Mouse (Mus musculus) liver, postnatal 0 days (tissue): ENCODE measurements around the gene Adamts17. TPM values are rescaled to one million over a fixed set of nuclear protein-coding genes. Genes with fewer than 3 reads are reported as not detected.

Experiments
- ATAC-seq: fragments of 200-750 bp; cut with Nextera tagmentation; 2 replicates; pipeline ENCODE4 v1.8.0; 2017; ENCODE audit warnings: mild to moderate bottlenecking, moderate library complexity
- DNase-seq: peaks from one replicate; pipeline ENCODE4 v3.0.0-alpha.2; 2016
- H3K27ac ChIP-seq: fragments of 300-500 bp; sonication (generic); 2 replicates; pipeline ENCODE4 v1.5.1; 2014; ENCODE audit warnings: antibody characterized with exemption, moderate library complexity, mild to moderate bottlenecking, low read depth
- H3K27me3 ChIP-seq: fragments of 300-500 bp; sonication (generic); 2 replicates; pipeline ENCODE4 v1.6.1; 2014; ENCODE audit warnings: low read length, control low read depth, mixed read lengths; ENCODE audit not compliant: insufficient read depth
- H3K36me3 ChIP-seq: fragments of 300-500 bp; sonication (generic); replicated peaks from 2 replicates; pipeline ENCODE4 v1.6.1; 2014; ENCODE audit warnings: mild to moderate bottlenecking, control low read depth, low read length, moderate library complexity, mixed read lengths; ENCODE audit not compliant: insufficient read depth
- H3K4me1 ChIP-seq: fragments of 300-500 bp; sonication (generic); 2 replicates; pipeline ENCODE4 v1.6.1; 2014; ENCODE audit warnings: antibody characterized with exemption, mild to moderate bottlenecking, control low read depth; ENCODE audit not compliant: insufficient read depth
- H3K4me2 ChIP-seq: fragments of 300-500 bp; sonication (generic); 2 replicates; pipeline ENCODE4 v1.6.1; 2014; ENCODE audit warnings: low read depth, mild to moderate bottlenecking, low read length, moderate library complexity, mixed read lengths
- H3K4me3 ChIP-seq: fragments of 300-500 bp; sonication (generic); 2 replicates; pipeline ENCODE4 v1.5.1; 2014; ENCODE audit warnings: low read depth, low read length
- H3K9ac ChIP-seq: fragments of 300-500 bp; sonication (generic); replicated peaks from 2 replicates; pipeline ENCODE4 v1.6.1; 2014; ENCODE audit warnings: mild to moderate bottlenecking, moderate library complexity
- H3K9me3 ChIP-seq: fragments of 300-500 bp; sonication (generic); 2 replicates; pipeline ENCODE4 v1.6.1; 2016; ENCODE audit warnings: mild to moderate bottlenecking, control low read depth, low read length, mixed read lengths
- CTCF ChIP-seq: sonication (generic); IDR thresholded peaks from 2 replicates; pipeline ENCODE4 v1.5.1; 2016; ENCODE audit warnings: antibody characterized with exemption, low read depth
- EP300 ChIP-seq: IDR thresholded peaks from 2 replicates; pipeline ENCODE4 v1.6.1; 2016; ENCODE audit warnings: antibody characterized with exemption, low read depth, mild to moderate bottlenecking
- WGBS: fragments of 180-500 bp; shearing (Covaris S2); extraction: QIAGEN DNeasy Blood & Tissue Kit; methylation state at CpG from one replicate; pipeline ENCODE4 v1.1.7; 2014; ENCODE audit not compliant: insufficient replicate concordance; 5-methylcytosine and 5-hydroxymethylcytosine counted together
- polyA plus RNA-seq: library from polyadenylated mRNA; unstranded; fragments of >200 nt; fragmentation: Nextera tagmentation; extraction: Ambion mirVana; gene quantifications from 2 replicates; pipeline ENCODE4 v1.2.1, GENCODE M21; 2015

Adamts17 gene
- polyA plus RNA-seq, 1 experiment from 2014 or later, result 0.05 TPM

- DNase-seq (no peak), ATAC-seq (no peak)
- H3K4me2 ChIP-seq, result no peak overlapping the region
- no peaks in the 10 kb centered on the region for H3K4me1 ChIP-seq
- WGBS, result 77% methylated on average over 6 of the region's 6 CpGs
- H3K27me3 ChIP-seq, result no peaks in the 10 kb centered on the region
- H3K4me3 ChIP-seq, result no peak overlapping the region
- TF ChIP-seq CTCF (no peak), EP300 (no peak)
- no peaks in the 10 kb centered on the region for H3K36me3 ChIP-seq
- H3K9me3 ChIP-seq, result no peaks in the 10 kb centered on the region
- no peak overlapping the region for H3K9ac ChIP-seq
- no peak overlapping the region for H3K27ac ChIP-seq
Observed at GRCm38 (mm10) chr7:67146151-67146550, 306.6 kb downstream of the Adamts17 start.

- Histone ChIP-seq H3K27me3 (no peaks in the 10 kb centered on the region), H3K4me2 (no peak overlapping the region), H3K36me3 (no peaks in the 10 kb centered on the region), H3K9ac (no peak overlapping the region), H3K4me3 (no peak overlapping the region), H3K4me1 (no peaks in the 10 kb centered on the region), H3K27ac (no peak overlapping the region), H3K9me3 (no peaks in the 10 kb centered on the region)
- TF ChIP-seq EP300 (no peak), CTCF (no peak)
- DNase-seq, result no peak
- ATAC-seq, result peak; percentile 53
- WGBS, result 70% methylated on average over 16 of the region's 16 CpGs
Observed at GRCm38 (mm10) chr7:67149707-67150106, 310.2 kb downstream of the Adamts17 start.

- H3K27ac ChIP-seq, result no peak overlapping the region
- H3K9me3 ChIP-seq, result no peaks in the 10 kb centered on the region
- no peak for DNase-seq
- ATAC-seq, result no peak
- H3K4me3 ChIP-seq, result no peak overlapping the region
- 30% methylated on average over 3 of the region's 3 CpGs for WGBS
- TF ChIP-seq EP300 (no peak), CTCF (no peak)
- H3K4me1 ChIP-seq, result no peaks in the 10 kb centered on the region
- H3K4me2 ChIP-seq, result no peak overlapping the region
- no peaks in the 10 kb centered on the region for H3K36me3 ChIP-seq
- no peak overlapping the region for H3K9ac ChIP-seq
- H3K27me3 ChIP-seq, result no peaks in the 10 kb centered on the region
Observed at GRCm38 (mm10) chr7:67152626-67153025, 313.1 kb downstream of the Adamts17 start.

- no peak for TF ChIP-seq CTCF
- TF ChIP-seq EP300, result no peak
- H3K4me1 ChIP-seq, result no peaks in the 10 kb centered on the region
- no peak overlapping the region for H3K9ac ChIP-seq
- no peaks in the 10 kb centered on the region for H3K36me3 ChIP-seq
- H3K4me2 ChIP-seq, result no peak overlapping the region
- no peak overlapping the region for H3K4me3 ChIP-seq
- WGBS, result 85% methylated on average over 8 of the region's 8 CpGs
- H3K9me3 ChIP-seq, result no peaks in the 10 kb centered on the region
- H3K27me3 ChIP-seq, result no peaks in the 10 kb centered on the region
- H3K27ac ChIP-seq, result no peak overlapping the region
- ATAC-seq, result no peak
- no peak for DNase-seq
Observed at GRCm38 (mm10) chr7:67162135-67162534, 322.6 kb downstream of the Adamts17 start.

GRCm38 (mm10) chr7:67168288-67168687, 328.8 kb downstream of the Adamts17 start:
- no peak overlapping the region for H3K4me3 ChIP-seq
- no peak overlapping the region for H3K27ac ChIP-seq
- WGBS, result 70% methylated on average over 9 of the region's 9 CpGs
- H3K27me3 ChIP-seq, result no peaks in the 10 kb centered on the region
- no peak overlapping the region for H3K4me2 ChIP-seq
- no peak for ATAC-seq
- H3K9ac ChIP-seq, result no peak overlapping the region
- DNase-seq, result no peak
- TF ChIP-seq CTCF, result no peak
- no peak for TF ChIP-seq EP300
- H3K4me1 ChIP-seq, result no peaks in the 10 kb centered on the region; the same call in 1 of the 2 replicates
- 0 out of 2 replicates have a peak, but pooled peaks cover 3% of the 10 kb centered on the region for H3K9me3 ChIP-seq
- H3K36me3 ChIP-seq, result no peaks in the 10 kb centered on the region

- TF ChIP-seq EP300 (no peak), CTCF (no peak)
- ATAC-seq (no peak), DNase-seq (no peak)
- Histone ChIP-seq H3K4me3 (no peak overlapping the region), H3K36me3 (no peaks in the 10 kb centered on the region), H3K9me3 (0 out of 2 replicates have a peak, but pooled peaks cover 3% of the 10 kb centered on the region), H3K9ac (no peak overlapping the region), H3K4me2 (no peak overlapping the region), H3K27ac (no peak overlapping the region), H3K4me1 (no peaks in the 10 kb centered on the region; the same call in 1 of the 2 replicates), H3K27me3 (no peaks in the 10 kb centered on the region)
- 60% methylated on average over 9 of the region's 9 CpGs for WGBS
Observed at GRCm38 (mm10) chr7:67168763-67169569, 329.4 kb downstream of the Adamts17 start.
